Mouse (Mus musculus) ES-Bruce4 (cell line): ENCODE data around the gene Polr2h.

ENCODE experiments used
- CTCF ChIP-seq: IDR thresholded peaks from one replicate; pipeline ENCODE4 v1.8.1; 2011; ENCODE audit warnings: low read depth, low read length
- EP300 ChIP-seq: IDR thresholded peaks from 2 replicates; pipeline ENCODE4 v1.6.1; 2011; ENCODE audit warnings: low read depth, low read length; ENCODE audit not compliant: insufficient read depth
- POLR2A ChIP-seq: IDR thresholded peaks from one replicate; pipeline ENCODE4 v1.8.1; 2011; ENCODE audit warnings: low read length; ENCODE audit not compliant: insufficient read depth

GRCm38 (mm10) chr16:20702522-20702893 lies 15.0 kb upstream of the Polr2h start:
- TF ChIP-seq CTCF = peak; percentile 65
- no peak for TF ChIP-seq POLR2A
- no peak for TF ChIP-seq EP300
